Mouse (Mus musculus): Measurements from ENCODE around the gene S1pr2.

S1pr2 gene

GRCm38 (mm10) chr9:20966747-20967146 lies 9.8 kb downstream of the S1pr2 start:
- DNase-seq (ENCODE audit: low read depth, low spot score): no peak

- DNase-seq (ENCODE audit: low read depth, low spot score): no peak
Measured at GRCm38 (mm10) chr9:20966008-20966407, 10.6 kb downstream of the S1pr2 start.

GRCm38 (mm10) chr9:20965606-20966005 lies 11.0 kb downstream of the S1pr2 start:
- DNase-seq (ENCODE audit: low read depth, low spot score): no peak

- no peak for DNase-seq (ENCODE audit: low read depth, low spot score)
Measured at GRCm38 (mm10) chr9:20961557-20961956, 15.0 kb downstream of the S1pr2 start.

- DNase-seq (ENCODE audit: low read depth, low spot score): no peak
Measured at GRCm38 (mm10) chr9:20959430-20959938, 17.1 kb downstream of the S1pr2 start, which contains the start of gene Dnmt1. Dnmt1 (minus strand) TSS chr9:20959888.

GRCm38 (mm10) chr9:20956989-20957388 lies 19.6 kb downstream of the S1pr2 start:
- DNase-seq (ENCODE audit: low read depth, low spot score): no peak

- DNase-seq (ENCODE audit: low read depth, low spot score): peak; percentile 93
Measured at GRCm38 (mm10) chr9:20952520-20953227, 23.9 kb downstream of the S1pr2 start.

- DNase-seq (ENCODE audit: low read depth, low spot score): no peak
Measured at GRCm38 (mm10) chr9:20951966-20952519, 24.5 kb downstream of the S1pr2 start.

GRCm38 (mm10) chr9:20951441-20951840 lies 25.1 kb downstream of the S1pr2 start:
- no peak for DNase-seq (ENCODE audit: low read depth, low spot score)

- DNase-seq (ENCODE audit: low read depth, low spot score): no peak
Measured at GRCm38 (mm10) chr9:20950419-20950818, 26.2 kb downstream of the S1pr2 start.

- DNase-seq (ENCODE audit: low read depth, low spot score): no peak
Measured at GRCm38 (mm10) chr9:20946066-20946880, 30.3 kb downstream of the S1pr2 start.

GRCm38 (mm10) chr9:20944697-20945370 lies 31.7 kb downstream of the S1pr2 start:
- no peak for DNase-seq (ENCODE audit: low read depth, low spot score)

GRCm38 (mm10) chr9:20943911-20944310 lies 32.7 kb downstream of the S1pr2 start:
- no peak for DNase-seq (ENCODE audit: low read depth, low spot score)

GRCm38 (mm10) chr9:20943396-20943795 lies 33.2 kb downstream of the S1pr2 start:
- no peak for DNase-seq (ENCODE audit: low read depth, low spot score)

- DNase-seq (ENCODE audit: low read depth, low spot score): no peak
Measured at GRCm38 (mm10) chr9:20923258-20923657, 53.3 kb downstream of the S1pr2 start.

- no peak for DNase-seq (ENCODE audit: low read depth, low spot score)
Measured at GRCm38 (mm10) chr9:20916160-20916559, 60.4 kb downstream of the S1pr2 start.

Measured in retina, postnatal 7 days (tissue).